Mouse (Mus musculus): ENCODE data around the gene Fam13c. TPM values are rescaled to one million over a fixed set of nuclear protein-coding genes. Genes with fewer than 3 reads are reported as not detected.

Fam13c gene
- polyA plus RNA-seq (2015; fragmentation: Illumina TruSeq; extraction: RNeasy Lipid Tissue Mini Kit (QIAGEN cat#74804); ENCODE audit: low read depth, low replicate concordance), result 50.9 TPM

GRCm38 (mm10) chr10:70439676-70440521 lies at the start of gene Fam13c:
Fam13c (plus strand) TSS chr10:70440481.

Other genes with a start within 250 kb of the Fam13c start
- not detected for gene Mrln, start 235.8 kb upstream of the Fam13c start, polyA plus RNA-seq (2015; fragmentation: Illumina TruSeq; extraction: RNeasy Lipid Tissue Mini Kit (QIAGEN cat#74804); ENCODE audit: low read depth, low replicate concordance)
- gene Slc16a9, start 195.4 kb upstream of the Fam13c start, polyA plus RNA-seq (2015; fragmentation: Illumina TruSeq; extraction: RNeasy Lipid Tissue Mini Kit (QIAGEN cat#74804); ENCODE audit: low read depth, low replicate concordance), result 2.1 TPM
- gene Phyhipl, start 215.5 kb downstream of the Fam13c start, polyA plus RNA-seq (2015; fragmentation: Illumina TruSeq; extraction: RNeasy Lipid Tissue Mini Kit (QIAGEN cat#74804); ENCODE audit: low read depth, low replicate concordance), result 215 TPM